Mouse (Mus musculus): ENCODE measurements around the gene Ift88. TPM values are rescaled to one million over a fixed set of nuclear protein-coding genes. Genes with fewer than 3 reads are reported as not detected.

Ift88 gene
- polyA plus RNA-seq, 1 experiment from 2014 or later, result 10.8 TPM

- Histone ChIP-seq H3K9ac (ENCODE audit: low read depth, low read length) (no peak overlapping the region), H3K36me3 (ENCODE audit: insufficient read depth, low read length) (0 out of 2 replicates have a peak, but pooled peaks cover 6% of the 10 kb centered on the region), H3K4me2 (ENCODE audit: low read length) (no peak overlapping the region), H3K9me3 (replicated peaks; ENCODE audit: low read length) (no peaks in the 10 kb centered on the region), H3K27me3 (ENCODE audit: insufficient read depth, low read length) (no peaks in the 10 kb centered on the region), H3K4me3 (replicated peaks; ENCODE audit: low read depth, low read length) (no peak overlapping the region), H3K27ac (peak overlapping the region; percentile 40; the same call in 1 of the 2 replicates), H3K4me1 (replicated peaks; ENCODE audit: insufficient read depth, low read length) (no peaks in the 10 kb centered on the region)
- ATAC-seq (replicated peaks; ENCODE audit: low FRiP score, low read depth) (no peak), DNase-seq (ENCODE audit: low spot score) (no peak)
- WGBS, result 63% methylated on average over 5 of the region's 5 CpGs
- no peak for TF ChIP-seq CTCF (IDR thresholded peaks at IDR 0.05; ENCODE audit: low read depth)
These were observed 123.2 kb downstream of the Ift88 start for GRCm38 (mm10) chr14:57547062-57547461.

- TF ChIP-seq CTCF (IDR thresholded peaks at IDR 0.05; ENCODE audit: low read depth), result no peak
- Histone ChIP-seq H3K4me2 (ENCODE audit: low read length) (no peak overlapping the region), H3K9me3 (replicated peaks; ENCODE audit: low read length) (no peaks in the 10 kb centered on the region), H3K27ac (no peak overlapping the region), H3K27me3 (ENCODE audit: insufficient read depth, low read length) (no peaks in the 10 kb centered on the region), H3K4me3 (replicated peaks; ENCODE audit: low read depth, low read length) (no peak overlapping the region), H3K36me3 (ENCODE audit: insufficient read depth, low read length) (0 out of 2 replicates have a peak, but pooled peaks cover 6% of the 10 kb centered on the region), H3K4me1 (replicated peaks; ENCODE audit: insufficient read depth, low read length) (no peaks in the 10 kb centered on the region), H3K9ac (ENCODE audit: low read depth, low read length) (no peak overlapping the region)
- no peak for DNase-seq (ENCODE audit: low spot score)
- ATAC-seq (replicated peaks; ENCODE audit: low FRiP score, low read depth), result no peak
These were observed 129.1 kb downstream of the Ift88 start for GRCm38 (mm10) chr14:57552945-57553344.

GRCm38 (mm10) chr14:57554434-57554833, 130.6 kb downstream of the Ift88 start:
- Histone ChIP-seq H3K27ac (no peak overlapping the region), H3K4me1 (replicated peaks; ENCODE audit: insufficient read depth, low read length) (no peaks in the 10 kb centered on the region), H3K36me3 (ENCODE audit: insufficient read depth, low read length) (0 out of 2 replicates have a peak, but pooled peaks cover 3% of the 10 kb centered on the region), H3K9me3 (replicated peaks; ENCODE audit: low read length) (no peaks in the 10 kb centered on the region), H3K27me3 (ENCODE audit: insufficient read depth, low read length) (no peaks in the 10 kb centered on the region), H3K4me3 (replicated peaks; ENCODE audit: low read depth, low read length) (no peak overlapping the region), H3K9ac (ENCODE audit: low read depth, low read length) (no peak overlapping the region), H3K4me2 (ENCODE audit: low read length) (no peak overlapping the region)
- DNase-seq (ENCODE audit: low spot score) (no peak), ATAC-seq (replicated peaks; ENCODE audit: low FRiP score, low read depth) (no peak)
- 85% methylated on average over 5 of the region's 5 CpGs for WGBS
- no peak for TF ChIP-seq CTCF (IDR thresholded peaks at IDR 0.05; ENCODE audit: low read depth)

- no peak for DNase-seq (ENCODE audit: low spot score)
- Histone ChIP-seq H3K36me3 (ENCODE audit: insufficient read depth, low read length) (no peaks in the 10 kb centered on the region), H3K27ac (no peak overlapping the region), H3K4me3 (replicated peaks; ENCODE audit: low read depth, low read length) (no peak overlapping the region), H3K4me2 (ENCODE audit: low read length) (no peak overlapping the region), H3K9ac (ENCODE audit: low read depth, low read length) (no peak overlapping the region), H3K27me3 (ENCODE audit: insufficient read depth, low read length) (no peaks in the 10 kb centered on the region), H3K9me3 (replicated peaks; ENCODE audit: low read length) (no peaks in the 10 kb centered on the region), H3K4me1 (replicated peaks; ENCODE audit: insufficient read depth, low read length) (no peaks in the 10 kb centered on the region)
- 85% methylated on average over 7 of the region's 7 CpGs for WGBS
- ATAC-seq (replicated peaks; ENCODE audit: low FRiP score, low read depth), result no peak
- no peak for TF ChIP-seq CTCF (IDR thresholded peaks at IDR 0.05; ENCODE audit: low read depth)
These were observed 131.7 kb downstream of the Ift88 start for GRCm38 (mm10) chr14:57555471-57556070.

GRCm38 (mm10) chr14:57556922-57557321, 133.1 kb downstream of the Ift88 start:
- Histone ChIP-seq H3K36me3 (ENCODE audit: insufficient read depth, low read length) (no peaks in the 10 kb centered on the region), H3K4me1 (replicated peaks; ENCODE audit: insufficient read depth, low read length) (no peaks in the 10 kb centered on the region), H3K9me3 (replicated peaks; ENCODE audit: low read length) (no peaks in the 10 kb centered on the region), H3K27ac (no peak overlapping the region), H3K27me3 (ENCODE audit: insufficient read depth, low read length) (no peaks in the 10 kb centered on the region), H3K4me3 (replicated peaks; ENCODE audit: low read depth, low read length) (no peak overlapping the region), H3K9ac (ENCODE audit: low read depth, low read length) (no peak overlapping the region), H3K4me2 (ENCODE audit: low read length) (no peak overlapping the region)
- 94% methylated on average over 1 of the region's 1 CpGs for WGBS
- ATAC-seq (replicated peaks; ENCODE audit: low FRiP score, low read depth), result no peak
- no peak for TF ChIP-seq CTCF (IDR thresholded peaks at IDR 0.05; ENCODE audit: low read depth)
- no peak for DNase-seq (ENCODE audit: low spot score)

GRCm38 (mm10) chr14:57565626-57566025, 141.8 kb downstream of the Ift88 start:
- WGBS, result 93% methylated on average over 6 of the region's 6 CpGs

More at GRCm38 (mm10) chr14:57565626-57566025, 141.8 kb downstream of the Ift88 start:
- Histone ChIP-seq H3K36me3 (ENCODE audit: insufficient read depth, low read length) (no peaks in the 10 kb centered on the region), H3K9ac (ENCODE audit: low read depth, low read length) (no peak overlapping the region), H3K4me3 (replicated peaks; ENCODE audit: low read depth, low read length) (no peak overlapping the region), H3K9me3 (replicated peaks; ENCODE audit: low read length) (no peaks in the 10 kb centered on the region), H3K4me2 (ENCODE audit: low read length) (no peak overlapping the region), H3K27ac (no peak overlapping the region), H3K27me3 (ENCODE audit: insufficient read depth, low read length) (no peaks in the 10 kb centered on the region), H3K4me1 (replicated peaks; ENCODE audit: insufficient read depth, low read length) (0 out of 2 replicates have a peak, but pooled peaks cover 1% of the 10 kb centered on the region)
- no peak for ATAC-seq (replicated peaks; ENCODE audit: low FRiP score, low read depth)
- no peak for TF ChIP-seq CTCF (IDR thresholded peaks at IDR 0.05; ENCODE audit: low read depth)
- DNase-seq (ENCODE audit: low spot score), result no peak

Other genes starting within 250 kb of the Ift88 start
- 100 and 105 TPM in 2 replicates for gene Cryl1, start 25.5 kb upstream of the Ift88 start, polyA plus RNA-seq (2015; fragmentation: Nextera tagmentation; extraction: Ambion mirVana)
- gene Il17d, start 100.7 kb downstream of the Ift88 start, polyA plus RNA-seq (2015; fragmentation: Nextera tagmentation; extraction: Ambion mirVana), result 2.3 and 3.6 TPM in 2 replicates
- gene Eef1akmt1, start 147.6 kb downstream of the Ift88 start, polyA plus RNA-seq (2015; fragmentation: Nextera tagmentation; extraction: Ambion mirVana), result 80.6 and 84.4 TPM in 2 replicates
- 11.0 TPM in 2 replicates for gene Xpo4, start 241.4 kb downstream of the Ift88 start, polyA plus RNA-seq (2015; fragmentation: Nextera tagmentation; extraction: Ambion mirVana)